Mouse (Mus musculus): ENCODE measurements around the gene Intu. TPM values are rescaled to one million over a fixed set of nuclear protein-coding genes. Genes with fewer than 3 reads are reported as not detected.

Intu gene
- total RNA-seq (2021), result 1 to 10 TPM; 2.1 to 2.2 TPM
- long read RNA-seq, experiment 1, result 0 reads
- long read RNA-seq, experiment 2, result 0 reads

DNA sequence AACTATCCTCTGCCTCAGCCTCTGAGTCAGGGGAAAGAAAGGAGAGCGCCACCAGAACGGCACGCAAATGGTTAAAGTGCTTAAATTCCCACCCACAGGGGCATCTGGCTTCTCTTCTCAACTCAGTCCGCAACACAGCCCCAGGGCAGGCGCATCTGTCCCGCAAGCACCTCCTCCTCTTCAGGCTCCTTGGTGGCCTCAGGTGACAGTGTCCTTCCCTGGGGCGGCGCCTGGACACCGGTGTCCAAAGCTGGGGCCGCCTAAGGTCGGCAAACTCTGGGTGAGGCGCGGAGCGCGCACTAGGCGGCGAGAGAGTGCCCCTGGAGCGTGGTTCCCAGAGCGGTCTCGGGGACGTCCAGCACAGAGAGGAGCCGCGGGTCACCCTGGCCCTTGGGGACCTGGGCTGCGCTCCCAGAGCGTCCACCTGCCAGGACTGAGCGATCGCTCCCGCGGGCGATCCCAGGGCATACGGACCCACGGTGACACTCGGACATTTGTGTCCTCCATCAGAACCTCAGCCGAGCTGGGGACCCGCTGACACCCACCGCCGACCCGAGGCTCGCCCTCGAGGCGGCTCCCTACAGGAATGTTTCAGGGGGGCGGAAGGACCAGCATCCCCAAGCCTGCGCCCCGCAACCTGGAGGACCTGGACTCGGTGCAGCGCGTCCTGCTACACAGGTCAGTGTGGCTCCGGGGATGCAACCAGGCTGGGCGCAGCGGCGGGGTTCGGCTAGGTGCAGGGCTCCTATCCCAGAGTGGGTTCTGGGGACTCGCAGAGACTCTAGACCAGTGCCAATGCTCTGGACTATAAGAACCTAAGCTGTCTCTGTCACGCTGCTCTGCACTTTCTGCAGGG, at the start of gene Intu:
TSS of gene Intu (plus strand) at position 1 of the 856 bp plus-strand sequence.
- DNase-seq (ENCODE audit: low spot score in 2 of 2), result peak; percentile 31 to 52

DNA sequence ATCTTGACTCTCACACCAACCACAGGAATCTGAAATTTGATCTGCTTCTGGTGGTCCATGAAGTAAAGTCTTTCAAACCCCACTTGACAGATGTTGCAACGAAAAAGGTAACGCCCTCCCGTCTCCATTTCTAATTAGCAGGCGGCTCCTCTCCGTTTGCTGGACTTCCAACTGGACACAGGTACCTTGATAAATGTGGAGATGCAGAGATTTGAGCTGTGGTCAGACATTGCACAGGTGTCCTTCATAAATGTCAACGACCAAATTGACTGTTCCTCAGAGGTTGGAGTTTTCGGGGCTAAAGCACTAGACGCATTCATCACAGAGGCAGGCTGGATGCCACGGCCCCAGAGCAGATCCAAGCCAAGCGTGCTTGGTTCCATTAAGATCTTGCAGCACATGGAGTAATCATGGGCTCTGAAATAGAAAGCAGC, 47.8 kb upstream of the Intu start:
- no peak for DNase-seq (ENCODE audit: low spot score in 2 of 2)

DNA sequence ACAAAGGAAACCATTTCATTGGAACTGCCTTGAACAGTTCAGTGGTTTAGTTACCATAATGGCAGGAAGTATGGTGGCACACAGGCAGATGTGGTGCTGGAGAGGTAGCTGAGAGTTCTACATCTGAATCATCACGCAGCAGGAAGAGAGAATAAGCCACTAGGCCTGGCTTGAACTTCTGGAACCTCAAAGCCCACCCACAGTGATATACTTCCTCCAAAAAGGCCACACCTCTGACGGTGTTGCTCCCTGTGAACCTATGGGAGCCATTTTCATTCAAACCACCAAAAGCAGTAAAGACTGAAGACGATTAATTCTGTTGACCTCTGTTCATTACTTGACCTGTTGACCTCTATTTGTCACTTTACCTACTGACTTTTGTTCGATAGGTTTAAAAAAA, 43.7 kb upstream of the Intu start:
- DNase-seq (ENCODE audit: low spot score in 2 of 2), result no peak

DNA sequence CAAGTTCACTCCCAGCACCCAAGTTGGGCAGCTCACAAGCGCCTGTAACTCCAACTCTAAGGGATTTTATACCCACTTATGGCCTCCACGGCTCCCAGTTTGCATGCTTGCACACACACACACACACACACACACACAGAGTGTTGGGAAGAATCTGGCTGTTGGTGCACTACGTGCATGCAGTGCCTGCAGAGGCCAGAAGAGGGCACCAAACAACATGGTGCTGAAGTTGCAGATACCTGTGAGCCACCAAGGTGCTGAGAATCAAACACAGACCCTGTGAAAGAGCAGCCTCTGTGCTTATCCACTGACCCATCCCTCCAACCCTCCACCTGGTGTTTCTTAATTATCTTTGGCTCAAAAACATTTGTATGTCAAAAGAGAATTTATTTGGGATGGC, 39.3 kb upstream of the Intu start:
- DNase-seq (ENCODE audit: low spot score in 2 of 2), result no peak

DNA sequence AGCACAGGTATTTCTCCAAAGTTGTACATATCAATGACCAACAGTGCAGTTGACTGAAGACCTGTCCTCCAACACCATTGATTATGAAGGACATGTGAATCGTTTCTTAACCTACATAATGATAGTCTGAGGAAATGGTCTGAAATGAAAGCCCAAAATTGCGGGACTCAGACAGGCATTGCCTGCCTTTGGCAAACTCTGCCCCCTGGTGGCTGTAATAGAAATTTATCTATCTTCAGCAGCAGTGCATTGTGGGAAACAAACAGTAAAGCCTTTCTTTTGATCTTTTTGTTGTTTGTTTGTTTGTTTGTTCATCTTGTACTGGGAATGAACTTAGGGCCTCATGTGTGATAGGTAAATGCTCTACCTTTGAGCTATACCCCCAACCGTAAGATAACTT, 32.2 kb upstream of the Intu start:
- DNase-seq (ENCODE audit: low spot score in 2 of 2), result no peak

DNA sequence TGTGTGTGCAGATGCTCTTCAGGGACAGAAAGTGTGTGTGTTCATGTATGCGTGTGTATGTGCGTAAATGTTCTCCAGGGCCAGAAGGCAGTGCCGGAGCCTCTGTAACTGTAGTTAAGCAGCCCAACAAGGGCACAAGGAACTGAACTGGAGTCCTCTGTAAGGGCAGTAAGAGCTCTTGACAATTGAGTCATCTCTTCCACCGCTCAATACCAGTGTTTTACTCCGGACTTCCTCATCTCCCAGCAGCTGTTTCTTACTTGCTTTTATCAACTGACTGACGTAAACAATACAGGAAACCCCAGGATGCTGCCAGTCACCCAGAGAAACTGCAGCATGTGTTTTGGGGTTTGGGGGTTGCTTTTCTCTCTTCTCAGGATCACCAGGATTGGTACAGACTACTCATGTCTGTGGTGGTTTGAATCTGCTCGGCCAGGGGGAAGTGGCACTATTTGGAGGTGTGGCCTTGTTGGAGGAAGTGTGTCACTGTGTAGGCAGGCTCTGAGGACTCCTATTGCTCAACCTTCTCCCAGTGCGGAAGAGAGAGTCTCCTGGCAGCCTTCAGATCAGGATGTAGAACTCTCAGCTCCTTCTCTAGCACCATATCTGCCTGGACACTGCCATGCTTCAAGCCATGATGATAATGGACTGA, 30.8 kb upstream of the Intu start:
- DNase-seq (ENCODE audit: low spot score in 2 of 2), result no peak

DNA sequence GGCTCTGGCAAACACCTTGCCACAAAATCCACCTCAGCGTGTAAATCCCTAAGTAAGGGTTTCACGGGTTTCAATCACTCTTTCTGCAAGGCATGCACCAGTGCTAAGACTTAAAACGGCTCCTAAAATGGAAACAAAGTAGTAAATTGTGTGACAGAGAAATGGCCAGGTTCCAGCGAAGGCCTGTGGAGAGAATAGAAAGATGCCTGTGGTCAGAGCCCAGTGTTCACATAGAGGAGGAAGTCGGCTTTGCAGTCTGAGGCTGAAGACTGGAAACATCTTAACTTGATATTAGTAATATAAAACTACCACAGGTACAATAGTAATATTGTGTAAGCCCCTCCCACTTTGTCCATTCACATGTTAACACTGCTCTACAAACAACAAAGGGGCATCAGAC, 26.7 kb upstream of the Intu start:
- no peak for DNase-seq (ENCODE audit: low spot score in 2 of 2)

DNA sequence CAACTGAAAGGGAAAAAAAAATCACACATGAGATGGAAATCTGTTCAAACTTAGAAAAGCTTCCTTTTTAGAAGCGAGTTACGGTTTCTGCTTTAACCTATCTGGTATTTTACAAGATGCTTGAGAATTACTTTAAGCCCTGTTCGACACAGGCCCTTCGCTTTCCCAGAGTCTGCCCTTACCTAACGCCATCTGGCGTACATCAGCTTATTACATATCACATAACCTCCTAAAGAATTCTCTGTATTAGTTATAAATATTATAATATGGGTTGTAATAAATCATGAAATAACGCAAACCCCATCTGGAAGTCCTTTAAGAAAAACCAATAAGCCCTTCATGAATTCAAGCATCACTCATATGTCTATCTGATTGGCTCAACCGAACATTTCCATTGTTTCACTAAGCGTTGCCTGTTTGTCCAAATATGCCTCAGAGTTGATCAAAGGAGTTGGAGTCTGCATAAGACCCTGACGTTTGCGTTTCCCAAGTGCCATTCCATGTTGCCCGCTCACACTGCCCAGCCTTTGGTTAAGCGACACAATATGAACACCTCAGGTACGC, 25.6 kb upstream of the Intu start:
- DNase-seq (ENCODE audit: low spot score in 2 of 2), result no peak

DNA sequence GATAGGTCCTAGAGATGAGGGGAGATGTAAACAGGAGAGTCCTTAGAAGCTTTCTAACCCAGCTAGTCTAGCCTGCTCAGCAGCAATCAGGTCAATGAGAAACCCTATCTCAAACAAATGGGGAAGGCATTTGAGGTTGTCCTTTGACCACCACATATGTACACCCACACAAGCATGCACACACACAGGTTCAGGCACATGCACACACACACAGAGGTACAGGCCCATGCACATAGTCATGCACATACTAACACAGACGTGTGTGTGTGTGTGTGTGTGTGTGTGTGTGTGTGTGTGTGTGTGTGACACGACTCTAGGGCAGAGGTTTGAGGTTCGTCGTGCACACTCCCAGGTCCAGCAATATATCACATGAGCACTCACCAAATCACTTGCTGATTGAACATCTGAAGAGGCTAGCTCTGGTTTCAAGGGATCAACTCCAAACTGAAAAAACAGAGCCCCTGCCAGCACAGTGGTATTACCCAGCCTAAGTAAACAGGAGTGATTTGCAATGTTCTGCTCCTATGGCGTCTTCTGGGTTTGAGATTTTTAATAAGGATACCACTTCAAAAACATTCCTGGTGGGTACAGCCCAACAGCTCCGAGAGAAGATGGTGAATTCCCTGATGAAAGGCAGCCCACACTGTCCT, 22.0 kb upstream of the Intu start:
- DNase-seq (ENCODE audit: low spot score in 2 of 2), result no peak

DNA sequence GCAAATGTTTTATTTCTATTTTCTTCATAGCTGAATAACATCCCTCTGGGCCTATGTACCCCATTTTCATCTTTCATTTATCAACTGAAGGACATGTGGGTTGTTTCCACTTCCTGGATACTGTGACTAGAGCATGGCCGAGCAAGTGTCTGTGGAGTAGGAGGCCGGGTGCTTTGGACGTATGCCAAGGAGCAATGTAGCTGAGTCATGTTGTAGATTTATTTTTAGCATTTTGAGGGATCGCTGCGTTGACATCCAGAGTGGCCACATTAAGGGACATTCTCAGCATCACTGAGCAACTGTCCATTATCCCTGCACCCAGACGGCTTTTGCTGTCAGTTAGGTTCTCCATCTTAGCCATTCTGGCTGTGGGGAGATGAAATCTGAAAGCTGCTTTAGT, 20.5 kb upstream of the Intu start:
- DNase-seq (ENCODE audit: low spot score in 2 of 2), result peak in 1 of 2 experiments; percentile 34

DNA sequence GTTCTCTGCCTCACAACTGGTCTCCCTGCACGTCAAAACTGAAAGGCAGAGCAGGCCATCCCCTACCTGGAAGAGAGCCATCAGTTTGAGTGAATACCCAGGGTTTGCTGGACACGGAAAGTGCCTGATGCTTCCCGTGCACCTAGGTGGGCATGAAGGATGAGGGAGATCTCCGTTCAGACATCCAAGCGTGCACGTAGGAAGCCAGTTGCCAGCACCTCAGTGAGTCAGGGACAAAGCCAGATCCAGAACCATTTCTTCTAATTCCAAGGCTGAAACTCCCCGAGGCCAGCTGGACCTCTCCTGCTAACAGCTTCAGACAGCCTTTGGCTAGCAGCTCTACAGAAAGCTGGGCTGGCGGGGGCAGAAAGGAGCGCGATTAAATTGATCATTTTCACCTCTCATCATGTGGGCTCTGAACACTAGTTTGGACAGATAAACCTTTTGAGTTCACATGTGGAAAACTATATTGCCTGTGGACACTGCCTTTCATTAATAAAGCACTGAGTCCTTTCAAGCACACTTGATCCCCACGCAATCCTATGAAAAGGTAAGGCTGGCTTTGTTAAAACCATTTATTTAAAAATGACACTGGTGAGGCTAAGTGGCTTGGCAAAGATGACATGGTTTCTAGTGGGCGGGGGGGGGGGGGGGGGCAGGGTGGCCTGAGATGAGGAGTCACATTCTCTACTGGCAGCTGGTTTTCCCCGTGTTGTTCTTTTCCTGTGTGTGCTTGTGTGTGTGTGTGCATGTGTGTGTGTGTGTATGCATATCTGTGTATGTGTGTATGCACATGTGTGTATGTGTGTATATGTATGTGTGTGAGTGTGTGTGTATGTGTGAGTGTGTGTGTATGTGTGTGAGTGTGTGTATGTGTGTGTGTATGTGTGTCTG, 17.9 kb upstream of the Intu start:
- no peak for DNase-seq (ENCODE audit: low spot score in 2 of 2)

DNA sequence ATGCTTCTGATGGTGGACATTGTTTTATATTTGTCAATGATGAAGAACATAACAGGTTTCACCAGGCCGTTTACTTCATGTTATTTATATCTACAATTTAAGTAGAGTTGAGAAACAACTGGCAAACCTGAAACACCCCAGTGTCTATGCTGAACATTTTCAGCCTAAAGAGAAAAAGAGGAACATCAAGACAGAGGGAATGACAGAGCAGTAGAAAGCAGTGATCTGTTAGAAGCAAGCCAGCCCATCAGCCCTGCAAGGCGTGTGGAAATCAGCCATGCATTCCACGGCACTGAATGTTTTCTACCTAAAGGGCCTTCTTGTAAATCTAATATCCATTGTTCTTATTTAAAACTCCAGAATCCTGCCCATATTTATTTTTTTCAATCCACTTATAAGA, 12.8 kb upstream of the Intu start:
- no peak for DNase-seq (ENCODE audit: low spot score in 2 of 2)

DNA sequence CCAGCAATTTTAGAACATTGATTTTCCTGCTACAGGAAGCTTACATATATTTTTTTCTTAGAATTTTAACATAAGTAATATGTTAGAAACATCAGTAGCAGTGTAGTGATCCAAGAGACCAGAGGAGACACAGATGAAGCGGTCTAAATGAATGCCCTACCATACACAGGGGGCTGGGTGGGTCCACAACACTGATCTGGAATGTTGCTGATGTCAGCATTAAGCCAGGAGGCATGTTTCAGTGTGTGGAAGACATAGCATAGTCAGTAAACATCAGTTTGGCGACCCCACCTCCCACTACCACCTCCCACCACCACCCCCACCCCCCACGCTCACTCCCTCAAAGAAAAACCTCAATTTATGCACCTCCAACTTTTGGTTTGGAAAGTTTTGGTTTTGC, 11.5 kb upstream of the Intu start:
- DNase-seq (ENCODE audit: low spot score in 2 of 2), result no peak

DNA sequence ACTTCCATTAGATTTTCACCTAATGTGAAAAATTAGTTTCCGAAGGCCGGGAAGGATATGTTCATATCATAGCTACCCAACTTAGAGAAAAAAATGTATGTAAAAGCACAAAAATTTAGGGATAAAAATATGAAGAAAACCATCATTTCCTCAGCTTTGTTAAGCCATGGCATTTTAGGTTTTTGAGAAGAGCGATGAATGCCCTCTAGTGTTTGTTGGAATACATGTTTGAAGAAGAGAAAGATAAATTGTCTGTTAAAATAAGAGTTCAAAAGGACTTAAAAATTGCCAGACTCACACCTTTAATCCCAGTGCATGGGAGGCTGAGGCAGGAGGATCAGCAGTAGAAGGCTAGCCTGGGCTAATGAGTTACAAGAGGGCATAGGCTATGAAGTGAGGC, 10.5 kb upstream of the Intu start:
- no peak for DNase-seq (ENCODE audit: low spot score in 2 of 2)

DNA sequence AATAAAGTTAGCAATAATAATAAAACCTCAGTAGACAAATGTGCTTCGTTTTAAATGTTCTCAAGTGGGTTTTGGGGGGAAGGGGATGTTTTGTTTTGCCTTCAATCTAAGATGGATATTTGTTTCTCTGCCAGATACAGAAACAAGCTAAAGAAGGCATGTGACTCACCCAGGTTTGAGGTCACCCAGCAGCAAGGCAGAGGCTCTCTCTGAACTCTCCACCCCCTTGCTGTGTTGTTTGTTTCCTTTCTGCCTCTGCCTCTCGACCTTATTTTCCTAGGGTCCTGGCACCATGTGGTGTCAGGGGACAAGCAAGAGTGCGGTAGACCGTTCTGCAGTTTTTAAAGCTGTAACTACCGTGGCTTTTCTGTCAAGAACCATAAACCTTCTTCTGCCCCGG, 8.6 kb upstream of the Intu start:
- no peak for DNase-seq (ENCODE audit: low spot score in 2 of 2)

DNA sequence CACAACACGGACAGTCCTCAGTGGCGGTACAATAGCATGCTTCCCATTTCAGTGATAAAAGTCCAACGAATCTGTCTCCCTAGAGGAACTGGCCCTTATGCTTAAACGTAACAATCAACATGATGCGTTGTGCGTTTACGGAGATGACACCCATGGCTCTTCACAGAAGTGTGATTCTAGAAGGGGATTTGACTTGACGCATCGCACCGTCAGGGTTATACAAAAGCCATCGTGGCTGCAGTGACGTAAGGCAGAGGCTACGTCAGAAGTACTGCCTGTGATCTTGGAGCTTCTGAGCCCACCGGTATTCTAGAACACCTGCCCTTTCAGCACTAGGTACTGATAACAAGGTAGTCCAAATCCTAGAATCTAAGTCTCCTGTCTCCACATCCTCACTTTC, 8.2 kb upstream of the Intu start:
- DNase-seq (ENCODE audit: low spot score in 2 of 2), result no peak

DNA sequence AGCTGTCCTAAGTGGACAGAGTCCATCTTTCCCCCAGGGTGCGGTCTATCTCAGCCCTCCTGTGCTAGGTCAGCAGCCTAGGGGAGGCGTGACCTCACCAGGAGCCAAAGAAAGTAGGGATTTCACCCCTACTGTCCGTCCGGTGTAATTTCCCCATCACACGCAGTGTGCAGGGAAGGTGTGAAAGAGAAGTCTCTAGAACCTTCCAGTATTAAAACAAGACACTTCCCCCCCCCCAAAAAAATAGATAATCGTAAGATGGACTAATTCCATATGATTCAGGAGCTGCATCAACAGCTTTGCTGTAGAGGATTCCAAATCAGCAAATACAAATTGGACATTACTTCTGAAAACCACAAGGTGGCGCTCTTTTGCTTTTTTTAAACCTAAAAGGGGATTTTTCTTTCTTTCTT, 7.7 kb upstream of the Intu start:
- DNase-seq (ENCODE audit: low spot score in 2 of 2), result no peak

DNA sequence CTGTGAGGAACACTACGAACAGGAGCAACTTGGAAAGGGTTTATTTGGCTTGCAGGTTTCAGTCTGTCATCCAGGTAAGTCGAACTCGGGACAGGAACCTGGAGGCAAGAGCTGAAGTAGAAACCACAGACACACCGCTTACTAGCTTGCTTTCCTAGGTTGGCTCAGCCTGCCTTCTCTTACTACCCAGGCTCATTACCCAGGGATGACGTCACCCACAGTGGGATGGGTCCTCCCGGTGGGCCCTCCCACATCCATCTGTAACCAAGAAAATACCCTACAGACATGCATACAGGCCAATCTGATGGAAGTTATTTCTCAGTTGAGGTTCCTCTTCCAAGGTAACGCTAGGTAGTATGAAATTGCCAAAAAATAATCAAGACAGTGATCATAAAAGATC, 6.2 kb upstream of the Intu start:
- no peak for DNase-seq (ENCODE audit: low spot score in 2 of 2)

DNA sequence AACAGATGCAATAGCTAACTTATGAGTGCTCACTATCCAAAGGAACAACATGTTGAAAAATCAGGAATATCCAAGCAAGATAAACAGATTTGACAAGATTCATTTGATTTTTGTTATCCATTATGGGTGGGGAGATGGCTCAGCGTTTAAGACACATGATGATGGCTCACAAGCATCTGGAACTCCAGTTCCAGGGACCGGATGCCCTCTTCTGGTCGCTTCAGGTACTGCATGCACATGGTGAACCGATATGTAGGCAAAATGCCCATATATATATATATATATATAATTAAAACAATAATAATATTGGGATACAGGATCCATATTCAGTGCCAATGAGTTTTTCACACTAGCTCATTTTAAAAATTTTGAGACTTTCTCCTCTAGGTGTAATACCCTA, 5.7 kb upstream of the Intu start:
- peak; percentile 53 to 62 for DNase-seq (ENCODE audit: low spot score in 2 of 2)

DNA sequence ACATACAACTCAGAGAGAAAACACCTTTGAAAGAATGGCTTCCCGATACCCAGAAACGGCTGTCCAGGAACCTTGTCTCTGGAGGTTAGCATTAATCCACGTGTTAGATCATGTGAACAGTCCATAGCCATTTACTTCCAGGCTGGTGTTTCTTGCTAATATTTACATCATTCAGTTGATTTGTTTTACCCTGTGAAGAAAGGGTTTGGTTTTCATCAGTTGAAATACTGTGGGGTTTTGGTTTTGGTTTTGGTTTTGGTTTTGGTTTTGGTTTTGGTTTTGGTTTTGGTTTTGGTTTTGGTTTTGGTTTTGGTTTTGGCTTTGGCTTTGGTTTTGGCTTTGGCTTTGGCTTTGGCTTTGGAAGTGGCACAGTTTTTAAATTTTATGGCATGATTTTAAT, 5.0 kb upstream of the Intu start:
- DNase-seq (ENCODE audit: low spot score in 2 of 2), result no peak

DNA sequence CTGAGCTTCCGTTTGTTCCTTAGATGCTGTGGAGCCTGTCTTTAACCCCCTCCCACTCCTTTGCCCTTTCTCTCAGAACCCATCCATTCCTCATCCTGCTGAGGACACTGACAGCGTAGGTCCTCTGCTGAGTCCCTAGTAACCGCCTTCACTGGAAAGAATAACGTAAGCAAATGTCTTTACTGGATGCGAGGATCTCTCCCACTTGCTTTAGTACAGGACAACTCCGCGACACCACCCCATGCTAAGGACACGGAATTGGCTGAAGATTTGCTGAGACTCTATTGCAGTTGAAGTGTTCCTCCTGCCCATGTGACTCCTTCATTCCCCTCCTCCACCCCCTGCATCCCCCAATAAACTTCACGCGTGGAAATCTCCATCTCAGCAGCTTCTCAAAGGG, 3.9 kb upstream of the Intu start:
- no peak for DNase-seq (ENCODE audit: low spot score in 2 of 2)
